Mouse (Mus musculus) megakaryocyte-erythroid progenitor cell, adult 5-6 weeks (primary cell): Measurements from ENCODE around the gene Mapk11. TPM values are rescaled to one million over a fixed set of nuclear protein-coding genes. Genes with fewer than 3 reads are reported as not detected.

Experiments
- ATAC-seq: replicated peaks from 2 replicates; pipeline ENCODE4 v1.8.0; 2016; ENCODE audit warnings: mild to moderate bottlenecking, inconsistent platforms; ENCODE audit not compliant: severe bottlenecking, poor library complexity, low FRiP score, low TSS enrichment
- total RNA-seq, 2 experiments: library from RNA; stranded (forward) in 1 of 2; stranded (reverse) in 1 of 2; fragments of 200-1000, 215-1000 nt in 1 of 2; fragments of >200 nt in 1 of 2; fragmentation: Nextera tagmentation in 1 of 2; gene quantifications; 2 replicates each; pipeline ENCODE4 v1.2.3; 2014 to 2017

Mapk11 gene
- total RNA-seq (2014; fragmentation: Nextera tagmentation) (0.11 TPM in 1 of 2 replicates, not detected in the other), total RNA-seq (2017) (0.27 and 3.5 TPM in 2 replicates)

DNA sequence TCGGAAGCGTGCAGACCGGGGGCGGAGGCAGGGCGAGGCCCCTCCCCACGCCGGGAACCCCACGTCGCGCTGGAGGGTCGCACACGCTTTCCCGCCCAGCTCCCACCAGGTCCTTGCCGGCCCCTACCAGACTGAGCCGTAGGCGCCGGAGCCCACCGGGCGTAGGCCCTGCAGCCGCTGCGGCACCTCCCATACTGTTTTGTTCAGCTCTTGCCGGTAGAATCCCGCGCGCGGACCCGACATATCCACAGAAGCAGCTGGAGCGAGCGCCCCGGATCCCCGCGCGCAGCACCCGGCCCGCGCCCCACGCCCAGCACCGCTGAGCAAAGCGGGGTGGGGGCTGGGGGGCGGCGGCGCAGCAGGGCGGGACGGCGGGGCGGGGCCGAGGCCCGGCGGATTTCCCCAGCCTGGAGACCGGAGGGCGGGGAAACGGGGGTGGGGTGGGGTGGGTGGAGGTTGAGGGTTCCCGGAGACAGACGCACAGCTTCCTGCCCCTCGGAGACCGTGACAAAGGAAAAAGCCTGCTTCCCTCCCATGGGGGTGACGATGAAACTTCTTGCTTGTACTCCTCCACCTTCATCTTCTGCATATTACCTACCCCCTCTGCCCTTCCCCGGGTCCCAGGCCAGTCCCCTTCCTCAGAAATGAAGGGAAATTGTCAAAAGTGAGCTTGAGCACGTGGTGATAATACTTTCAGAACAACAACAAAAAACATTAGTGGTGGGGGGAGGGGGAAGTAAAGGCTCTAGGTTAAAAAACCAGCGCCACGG is at the start of gene Mapk11:
Mapk11 (minus strand) TSS at position 358 of the 770 bp plus-strand sequence.
- ATAC-seq = no peak

DNA sequence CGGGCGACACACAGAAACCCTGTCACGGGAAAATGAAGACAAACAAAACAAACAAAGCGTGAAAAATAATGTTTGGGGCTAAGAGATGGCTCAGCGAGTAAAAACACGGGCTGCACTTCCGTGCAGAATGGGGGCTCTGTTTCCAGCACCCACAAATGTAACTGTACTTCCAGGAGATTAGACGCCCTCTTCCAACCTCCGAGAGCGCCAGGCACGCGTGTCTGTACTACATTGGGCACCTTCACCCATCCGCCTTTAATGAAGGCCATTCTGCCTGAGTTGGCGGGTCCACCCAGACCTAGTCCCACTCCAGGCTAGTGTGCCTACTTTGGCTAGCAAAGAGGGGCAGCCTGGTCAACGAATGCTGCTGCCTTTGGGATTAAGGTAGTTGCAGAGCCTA is 47.6 kb upstream of the Mapk11 start:
- ATAC-seq = no peak

DNA sequence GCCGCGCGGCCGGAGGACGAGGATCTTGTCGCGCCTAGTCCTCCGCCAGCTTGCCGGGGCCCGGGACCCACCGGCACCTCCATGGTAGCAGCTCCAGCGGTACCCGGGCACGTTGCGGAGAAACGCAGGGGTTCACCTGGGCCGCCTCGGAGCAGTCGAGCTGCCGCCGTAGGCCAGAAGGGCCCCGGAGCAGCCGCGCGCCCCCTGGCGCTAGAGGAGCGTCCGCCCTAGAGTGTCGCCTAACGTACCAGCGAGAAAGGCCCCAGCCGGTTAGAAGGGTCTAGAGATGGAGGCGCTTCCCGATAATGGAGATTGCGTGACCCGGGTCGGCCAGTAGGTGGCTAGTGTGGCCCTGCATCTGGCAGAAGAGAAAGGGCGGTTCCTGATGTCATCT is 46.9 kb upstream of the Mapk11 start, which contains the start of gene Dennd6b:
Dennd6b (minus strand) TSS at position 184 of the 394 bp plus-strand sequence.
- peak; percentile 97 for ATAC-seq

GRCm38 (mm10) chr15:89195690-89196312 is 46.4 kb upstream of the Mapk11 start:
- ATAC-seq = peak; percentile 89

GRCm38 (mm10) chr15:89195261-89195681 is 45.8 kb upstream of the Mapk11 start:
- ATAC-seq = no peak

DNA sequence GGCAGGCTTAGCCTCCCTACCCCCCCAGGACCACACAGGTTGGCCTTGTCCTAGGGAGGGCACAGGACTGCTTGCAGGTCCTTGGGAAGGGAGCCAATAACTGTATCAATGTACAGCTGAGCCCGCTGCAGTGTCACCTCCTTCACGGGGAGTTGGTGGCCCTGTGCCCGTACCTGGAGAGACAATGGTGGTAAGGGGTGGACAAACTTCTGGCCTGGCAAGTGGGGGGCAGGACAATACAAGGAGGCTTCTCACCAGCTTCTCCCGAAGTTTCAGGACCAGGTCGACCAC is 35.5 kb upstream of the Mapk11 start:
- no peak for ATAC-seq

GRCm38 (mm10) chr15:89184141-89184936 is 34.9 kb upstream of the Mapk11 start:
- ATAC-seq = no peak

DNA sequence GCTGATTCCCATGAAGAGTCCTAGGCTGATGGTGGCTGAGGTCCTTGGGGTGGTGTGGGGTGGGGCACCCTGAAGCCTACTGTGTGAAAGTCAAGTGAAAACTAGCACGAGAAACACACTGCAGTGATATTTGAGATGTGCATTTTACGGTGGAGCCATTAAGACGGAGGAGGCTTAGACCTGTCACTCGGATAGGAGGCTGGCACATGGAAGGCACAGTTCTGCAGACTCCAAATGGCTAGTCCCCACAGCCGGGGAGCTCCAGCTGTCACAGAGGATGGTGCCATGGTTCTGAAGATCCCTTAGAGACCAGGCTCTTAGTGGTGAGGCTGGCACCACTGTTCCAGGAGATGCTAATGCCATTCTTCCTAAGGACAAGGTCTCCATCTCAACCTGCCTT is 33.4 kb upstream of the Mapk11 start:
- ATAC-seq = no peak

DNA sequence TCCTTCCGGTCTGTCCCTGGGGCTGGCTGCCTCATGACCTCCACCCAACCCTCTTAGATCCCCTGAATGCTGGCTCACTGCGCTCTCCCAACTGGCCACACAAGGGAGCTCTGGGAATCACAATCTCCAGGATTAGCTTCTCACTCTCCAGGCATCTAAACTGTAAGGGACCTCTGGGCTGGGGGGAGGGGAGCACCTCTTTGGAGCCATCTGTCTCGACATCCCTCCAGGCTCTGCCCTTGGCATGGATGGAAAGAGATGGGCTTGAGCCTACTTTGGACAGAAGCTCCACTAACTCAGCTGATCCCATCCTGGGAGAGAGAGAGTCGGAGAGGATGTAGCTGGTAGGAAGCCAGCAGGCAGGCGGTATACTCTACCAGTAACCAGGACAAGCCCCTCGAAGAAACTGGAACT is 32.9 kb upstream of the Mapk11 start:
- ATAC-seq = no peak

- ATAC-seq = no peak
These were observed 32.3 kb upstream of the Mapk11 start for GRCm38 (mm10) chr15:89181561-89182270.

DNA sequence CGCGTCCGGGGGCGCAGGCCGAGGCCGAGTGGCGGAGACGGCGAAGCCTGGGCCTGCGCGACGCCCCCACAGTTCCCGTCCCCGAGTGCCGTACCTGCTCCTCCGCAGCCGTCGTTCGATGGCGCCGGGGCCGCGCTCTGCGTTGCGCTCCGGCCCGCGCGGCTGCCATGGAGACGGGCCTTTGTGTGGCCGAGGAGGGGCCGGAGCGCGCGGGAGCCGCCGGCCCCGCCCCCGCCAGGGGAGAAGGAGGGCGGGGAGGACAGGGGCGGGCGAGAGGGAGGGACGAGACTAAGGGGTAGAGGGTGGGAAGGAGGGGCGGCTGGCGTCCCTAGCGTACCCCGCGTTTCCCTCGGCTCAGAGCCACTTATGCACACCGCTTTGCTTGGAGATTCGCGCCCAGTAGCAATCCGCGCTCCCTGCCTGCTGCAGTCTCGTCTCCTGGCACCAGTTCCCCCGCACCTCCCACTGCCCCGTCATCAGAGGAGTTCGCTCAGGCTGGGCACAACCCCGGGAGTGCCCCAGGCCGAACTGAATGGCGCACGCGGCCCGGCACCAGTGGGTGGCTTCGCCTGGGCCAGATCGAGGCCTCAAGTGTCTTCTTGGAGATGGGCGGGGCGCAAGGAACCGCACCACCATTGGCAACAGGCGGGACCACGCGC is 31.3 kb upstream of the Mapk11 start, which contains the start of gene Plxnb2:
Plxnb2 (minus strand) TSS at position 218 of the 659 bp plus-strand sequence.
- ATAC-seq = 0 out of 2 replicates have a peak, but pooled peaks have one; percentile 12

DNA sequence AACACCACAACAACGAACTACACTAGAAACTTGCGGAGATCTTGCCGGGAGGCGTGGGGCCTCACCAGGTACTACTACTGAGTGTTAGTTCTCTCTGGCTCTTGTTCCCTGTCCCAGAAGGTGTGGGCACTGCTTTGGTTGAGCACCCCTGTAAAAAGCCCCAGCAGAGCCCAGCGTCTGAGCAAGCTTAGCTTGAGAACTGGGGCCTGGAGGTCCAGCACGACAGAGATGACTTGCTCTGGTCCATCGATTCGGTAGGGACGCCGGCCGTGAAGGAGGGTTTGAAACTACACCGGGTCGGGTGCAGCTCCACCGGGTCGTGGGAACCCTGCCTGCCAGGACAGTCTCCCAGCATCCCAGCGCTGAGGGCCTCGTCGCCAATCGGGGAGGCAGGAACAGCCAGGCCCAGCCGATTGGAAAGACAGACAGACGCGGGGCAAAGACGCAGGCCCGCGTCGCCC is 30.7 kb upstream of the Mapk11 start:
- ATAC-seq = no peak

DNA sequence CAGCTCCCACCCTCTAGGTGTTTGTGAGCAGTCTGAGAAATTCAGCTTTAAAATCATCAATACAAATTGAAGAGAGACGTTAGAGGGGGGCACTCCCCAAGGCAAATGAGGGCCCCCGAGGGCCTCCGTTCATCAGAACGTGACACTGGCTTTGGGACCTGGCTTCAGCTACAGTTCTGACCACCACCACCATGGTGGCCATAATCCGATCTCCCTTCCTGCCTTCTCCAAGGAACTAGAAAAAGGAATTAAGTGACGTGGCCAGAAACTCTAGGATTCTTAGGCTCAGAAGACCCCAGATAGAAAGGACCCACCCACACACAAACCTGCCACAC is 30.2 kb upstream of the Mapk11 start:
- ATAC-seq = no peak

DNA sequence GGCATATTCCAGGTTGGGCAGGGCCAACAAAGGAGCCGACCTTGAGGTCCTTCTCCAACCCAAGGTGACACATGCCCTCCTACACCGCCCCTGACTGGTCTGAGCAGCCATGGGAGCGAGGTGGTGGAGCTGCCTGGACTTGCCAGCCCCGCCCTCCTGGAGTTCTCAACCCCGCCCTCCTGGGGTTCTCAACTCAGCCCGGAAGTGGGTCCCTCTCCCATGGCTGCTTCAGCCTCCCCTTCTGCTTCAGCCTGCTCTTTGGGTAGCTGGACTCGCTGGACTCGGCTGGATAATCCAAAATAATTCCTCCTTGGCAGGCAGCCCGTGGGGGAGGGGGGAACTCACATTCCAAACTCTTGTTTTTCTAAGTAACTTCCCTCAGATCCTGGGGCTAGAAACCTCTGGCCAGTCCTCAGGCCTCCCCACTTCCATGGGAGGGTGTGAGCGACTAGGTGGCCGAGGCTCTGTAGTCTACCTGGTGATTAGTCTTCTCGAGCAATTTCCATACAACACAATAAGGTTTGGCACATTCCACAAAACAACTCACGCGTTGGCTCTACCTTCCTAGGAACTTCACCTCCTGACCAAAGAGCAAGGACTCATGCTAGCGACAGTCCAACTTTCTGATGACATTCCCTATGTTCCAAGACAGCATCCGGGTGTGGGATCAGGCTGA is 29.7 kb upstream of the Mapk11 start:
- ATAC-seq = no peak

DNA sequence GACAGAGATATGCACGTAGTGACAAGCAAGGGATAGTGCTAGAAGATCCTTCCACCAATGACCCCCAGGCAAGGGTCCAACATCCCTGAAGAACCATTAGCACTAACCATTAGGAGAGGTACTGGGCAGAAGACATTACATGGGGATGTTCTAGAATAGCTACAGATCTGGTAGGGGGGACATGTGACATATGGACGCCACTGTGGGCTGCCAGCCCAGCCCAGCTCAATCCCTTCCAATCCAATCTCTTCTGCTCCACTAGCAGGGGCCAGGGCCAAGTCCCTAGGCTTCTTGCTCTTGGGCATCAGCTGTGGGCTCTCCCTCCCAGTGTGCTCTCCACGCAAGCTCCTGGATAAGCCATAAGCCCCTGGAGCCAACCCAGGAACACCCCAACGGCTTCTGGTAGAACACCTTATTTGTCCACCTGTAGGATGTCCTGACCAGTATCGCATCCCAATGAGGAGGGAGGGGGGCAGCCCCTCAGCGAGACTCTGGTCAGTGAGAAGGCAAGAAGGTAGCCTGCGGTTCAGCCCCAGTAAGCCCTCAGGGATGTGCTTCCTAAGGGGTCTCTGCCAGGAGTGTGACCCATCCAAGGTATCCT is 28.9 kb upstream of the Mapk11 start:
- ATAC-seq = no peak

GRCm38 (mm10) chr15:89177576-89178259 is 28.3 kb upstream of the Mapk11 start:
- no peak for ATAC-seq

GRCm38 (mm10) chr15:89177121-89177520 is 27.7 kb upstream of the Mapk11 start:
- no peak for ATAC-seq
